Mouse (Mus musculus) G1E-ER4 (cell line): ENCODE results near the gene Atp6v1c2. TPM values are rescaled to one million over a fixed set of nuclear protein-coding genes. Genes with fewer than 3 reads are reported as not detected.

Experiments used
- GATA1 ChIP-seq: IDR thresholded peaks from one replicate; pipeline ENCODE4 v1.8.0; 2012; ENCODE audit warnings: low read length, inconsistent platforms
- polyA plus RNA-seq: library from polyadenylated mRNA; stranded (reverse); fragments of >175 nt; gene quantifications from 2 replicates; pipeline ENCODE4 v1.2.3, GENCODE M21; 2012

The Atp6v1c2 gene
- polyA plus RNA-seq, 1 experiment, result not detected

- no peak for TF ChIP-seq GATA1
Observed at GRCm38 (mm10) chr12:17239428-17239688, 89.8 kb downstream of the Atp6v1c2 start.

- TF ChIP-seq GATA1, result no peak
Observed at GRCm38 (mm10) chr12:17238588-17239427, 90.4 kb downstream of the Atp6v1c2 start.

GRCm38 (mm10) chr12:17235535-17236313, 93.4 kb downstream of the Atp6v1c2 start:
- no peak for TF ChIP-seq GATA1

Other genes starting within 250 kb of the Atp6v1c2 start
- gene Kcnf1, start 152.5 kb downstream of the Atp6v1c2 start, polyA plus RNA-seq, result not detected in 2 replicates
- gene Pdia6, start 62.8 kb downstream of the Atp6v1c2 start, polyA plus RNA-seq, result 12.2 and 28.5 TPM in 2 replicates
- gene Nol10, start 19.1 kb upstream of the Atp6v1c2 start, polyA plus RNA-seq, result 3.2 and 16.2 TPM in 2 replicates
- gene Odc1, start 215.4 kb upstream of the Atp6v1c2 start, polyA plus RNA-seq, result 86.5 and 101 TPM in 2 replicates